29 mouse cellular contexts compared by ENCODE assay signal in genomic region chr11:91206470-91206869, GRCm38 (mm10).
A peak's percentile ranks its signal among the peaks of the same experiment; 100 is the strongest.
DNase-seq lines count a peak whose midpoint lies in the region; ATAC-seq and TF ChIP-seq lines count a peak whose summit lies in the region.
"Had no signal": no experiment of that assay in that cellular context is flagged by ENCODE, and none has a peak within 500 bp of the region (broad histone marks: within the 10 kb centered on the region; RNA-seq: fewer than 3 reads in every experiment).

No protein-coding gene starts in this region.

- H3K4me3 ChIP-seq in midbrain, embryonic 14.5 days (replicated peaks; ENCODE audit: low read depth, low read length): no peak overlapping the region
- H3K4me3 ChIP-seq in heart, adult 2 months: no peak overlapping the region
- H3K4me3 ChIP-seq in lung, postnatal 0 days (ENCODE audit: low read depth, low read length): no peak overlapping the region
- H3K4me3 ChIP-seq: heart, embryonic 10.5 days; hindbrain, embryonic 12.5 days; intestine, embryonic 15.5 days; kidney, embryonic 15.5 days; myocyte; neural tube, embryonic 13.5 days; stomach, embryonic 15.5 days had no signal

- no peak overlapping the region for H3K27ac ChIP-seq in midbrain, embryonic 14.5 days (replicated peaks; ENCODE audit: low read depth, low read length)
- no peak overlapping the region for H3K27ac ChIP-seq in heart, adult 2 months
- no peak overlapping the region for H3K27ac ChIP-seq in lung, postnatal 0 days (ENCODE audit: low read length)
- H3K27ac ChIP-seq: heart, embryonic 10.5 days; hindbrain, embryonic 12.5 days; hindbrain, postnatal 0 days; intestine, embryonic 15.5 days; kidney, embryonic 15.5 days; liver, embryonic 14.5 days; neural tube, embryonic 13.5 days; stomach, embryonic 15.5 days had no signal

- peak; percentile 60 for DNase-seq in kidney, adult 9 months
- no peak for DNase-seq in kidney, postnatal 25 days
- DNase-seq in ES-CJ7 (ENCODE audit: low read depth, low spot score) (peak; percentile 60), R1 (ENCODE audit: low read depth, low spot score) (peak; percentile 76)
- DNase-seq in midbrain, embryonic 14.5 days: peak; percentile 41
- DNase-seq in heart, adult 2 months: no peak
- DNase-seq in lung, postnatal 0 days (ENCODE audit: low spot score): no peak
- DNase-seq: adrenal gland, postnatal 25 days; cerebellum, adult 2 months; cerebellum, postnatal 14 days; gastrocnemius, postnatal 14 days; heart, postnatal 36 days; layer of hippocampus, postnatal 36 days; liver; lung, adult 2 months; lung, postnatal 14 days; right cerebral cortex, postnatal 25 days; thymus, postnatal 14 days had no signal

- H3K79me2 ChIP-seq in heart, adult 2 months (replicated peaks; ENCODE audit: control insufficient read depth, insufficient read depth, low read length): no peaks in the 10 kb centered on the region

- 0 out of 2 replicates have a peak, but pooled peaks cover 2% of the 10 kb centered on the region for H3K4me1 ChIP-seq in midbrain, embryonic 14.5 days (ENCODE audit: control insufficient read depth, insufficient read depth, low read length)
- no peaks in the 10 kb centered on the region for H3K4me1 ChIP-seq in heart, adult 2 months (ENCODE audit: control insufficient read depth, insufficient read depth, low read length)
- no peaks in the 10 kb centered on the region for H3K4me1 ChIP-seq in lung, postnatal 0 days (ENCODE audit: insufficient read depth, low read depth, low read length)
- H3K4me1 ChIP-seq: intestine, embryonic 15.5 days; kidney, embryonic 15.5 days; stomach, embryonic 15.5 days had no signal

- no peaks in the 10 kb centered on the region for H3K27me3 ChIP-seq in midbrain, embryonic 14.5 days (ENCODE audit: control insufficient read depth, insufficient read depth, low read length)
- no peaks in the 10 kb centered on the region for H3K27me3 ChIP-seq in heart, adult 2 months (ENCODE audit: control insufficient read depth, insufficient read depth, low read length)
- no peaks in the 10 kb centered on the region for H3K27me3 ChIP-seq in lung, postnatal 0 days (replicated peaks; ENCODE audit: insufficient read depth, low read length)
- H3K27me3 ChIP-seq: hindbrain, embryonic 12.5 days; intestine, embryonic 15.5 days; kidney, embryonic 15.5 days; neural tube, embryonic 13.5 days; stomach, embryonic 15.5 days had no signal

- H3K9me3 ChIP-seq in midbrain, embryonic 14.5 days (ENCODE audit: control insufficient read depth, low read length): no peaks in the 10 kb centered on the region
- H3K9me3 ChIP-seq in lung, postnatal 0 days (ENCODE audit: low read length): no peaks in the 10 kb centered on the region
- H3K9me3 ChIP-seq: heart, embryonic 10.5 days; hindbrain, embryonic 12.5 days; intestine, embryonic 15.5 days; kidney, embryonic 15.5 days; neural tube, embryonic 13.5 days; stomach, embryonic 15.5 days had no signal

- 28% methylated on average over 7 of the region's 7 CpGs for WGBS in midbrain, embryonic 14.5 days
- WGBS in heart, adult 2 months: 61% methylated on average over 7 of the region's 7 CpGs
- WGBS in lung, postnatal 0 days: 69% methylated on average over 7 of the region's 7 CpGs

- no peak overlapping the region for H3K9ac ChIP-seq in midbrain, embryonic 14.5 days (replicated peaks; ENCODE audit: low read length)
- H3K9ac ChIP-seq in heart, adult 2 months (ENCODE audit: low read depth, low read length): no peak overlapping the region
- H3K9ac ChIP-seq in lung, postnatal 0 days (replicated peaks; ENCODE audit: low read depth): no peak overlapping the region
- H3K9ac ChIP-seq: hindbrain, embryonic 12.5 days; intestine, embryonic 15.5 days; kidney, embryonic 15.5 days; liver, embryonic 14.5 days; neural tube, embryonic 13.5 days; stomach, embryonic 15.5 days had no signal

- no peak for ATAC-seq in midbrain, embryonic 14.5 days (ENCODE audit: low FRiP score, low TSS enrichment)
- ATAC-seq in lung, postnatal 0 days: no peak
- ATAC-seq: CD4-positive, CD25-positive, alpha-beta regulatory T cell, adult 4 months; forebrain, embryonic 14.5 days; hindbrain, postnatal 0 days; intestine, embryonic 15.5 days had no signal

- no peak for TF ChIP-seq CTCF in heart, adult 2 months (IDR thresholded peaks at IDR 0.05)
- no peak for TF ChIP-seq CTCF in lung, postnatal 0 days (IDR thresholded peaks at IDR 0.05)

- no peak for TF ChIP-seq EP300 in heart, adult 2 months (IDR thresholded peaks at IDR 0.05; ENCODE audit: insufficient read depth, low read depth, low read length)
- TF ChIP-seq EP300 in lung, postnatal 0 days (IDR thresholded peaks at IDR 0.05): no peak

- intact Hi-C loops in heart, adult 2 months (cut with DNase I): no loop called here

- TF ChIP-seq POLR2A in heart, adult 2 months (IDR thresholded peaks at IDR 0.05; ENCODE audit: insufficient read depth, low read depth, low read length): no peak

- H3K4me2 ChIP-seq in midbrain, embryonic 14.5 days (ENCODE audit: low read length): no peak overlapping the region
- H3K4me2 ChIP-seq in lung, postnatal 0 days (replicated peaks; ENCODE audit: low read depth, low read length): no peak overlapping the region
- H3K4me2 ChIP-seq: hindbrain, embryonic 12.5 days; intestine, embryonic 15.5 days; kidney, embryonic 15.5 days; neural tube, embryonic 13.5 days; stomach, embryonic 15.5 days had no signal

- no peaks in the 10 kb centered on the region for H3K36me3 ChIP-seq in midbrain, embryonic 14.5 days (ENCODE audit: control insufficient read depth, insufficient read depth, low read length)
- H3K36me3 ChIP-seq in heart, adult 2 months (ENCODE audit: control insufficient read depth, insufficient read depth, low read length): no peaks in the 10 kb centered on the region
- H3K36me3 ChIP-seq in lung, postnatal 0 days (ENCODE audit: insufficient read depth, low read length): no peaks in the 10 kb centered on the region
- H3K36me3 ChIP-seq: heart, embryonic 10.5 days; hindbrain, embryonic 12.5 days; intestine, embryonic 15.5 days; kidney, embryonic 15.5 days; neural tube, embryonic 13.5 days; stomach, embryonic 15.5 days had no signal

Comparison
In these comparisons a context has a peak if more than half of its experiments do, and no peak if none do; other contexts are left out.
1. DNase-seq: peak in kidney, adult 9 months (single experiment), ES-CJ7 (single experiment), R1 (single experiment) and midbrain, embryonic 14.5 days (single experiment); none in kidney, postnatal 25 days (0 of 2), heart, adult 2 months (0 of 2) and lung, postnatal 0 days (single experiment).